Mouse (Mus musculus): ENCODE data around the gene Slit3.

GRCm38 (mm10) chr11:35154449-35154848 lies 33.4 kb downstream of the Slit3 start:
- TF ChIP-seq CTCF (IDR thresholded peaks at IDR 0.05; ENCODE audit: borderline replicate concordance, control insufficient read depth, extremely low read depth, insufficient read depth, low read length, poor library complexity) (no peak), POLR2A (IDR thresholded peaks at IDR 0.05; ENCODE audit: control insufficient read depth, extremely low read depth, insufficient read depth, low read length, poor library complexity) (no peak)

Measured in thymus, adult 2 months (tissue).